Mouse (Mus musculus) CH12F3 (cell line): ENCODE measurements around the gene Slc44a3.

Experiments used
- in situ Hi-C: fragments of 300-500 bp; cut with MboI; formaldehyde crosslinking; loops from 2 replicates; pipeline ENCODE4 v1.14.3; 2020; ENCODE audit warnings: low sequenced_read_pairs

The Slc44a3 gene

GRCm38 (mm10) chr3:121532176-121532575 lies at the start of gene Slc44a3:
Slc44a3 (minus strand) TSS chr3:121532404.
- in situ Hi-C loops = loop anchor here (25.0 kb wide), 1 partner anchor 605 kb away; no protein-coding TSS in a partner anchor

- in situ Hi-C loops = no loop called here
Measured at GRCm38 (mm10) chr3:121579880-121580549, 47.8 kb upstream of the Slc44a3 start.

- in situ Hi-C loops = no loop called here
Measured at GRCm38 (mm10) chr3:121579402-121579801, 47.2 kb upstream of the Slc44a3 start.

- in situ Hi-C loops = no loop called here
Measured at GRCm38 (mm10) chr3:121578706-121579105, 46.5 kb upstream of the Slc44a3 start.

- in situ Hi-C loops = no loop called here
Measured at GRCm38 (mm10) chr3:121577641-121578040, 45.4 kb upstream of the Slc44a3 start.

- in situ Hi-C loops = no loop called here
Measured at GRCm38 (mm10) chr3:121577032-121577591, 44.9 kb upstream of the Slc44a3 start.

GRCm38 (mm10) chr3:121576367-121576766 lies 44.2 kb upstream of the Slc44a3 start:
- in situ Hi-C loops = no loop called here

- in situ Hi-C loops = no loop called here
Measured at GRCm38 (mm10) chr3:121574386-121574785, 42.2 kb upstream of the Slc44a3 start.

GRCm38 (mm10) chr3:121573858-121574257 lies 41.7 kb upstream of the Slc44a3 start:
- in situ Hi-C loops = no loop called here

GRCm38 (mm10) chr3:121571491-121571890 lies 39.3 kb upstream of the Slc44a3 start:
- in situ Hi-C loops = no loop called here

- in situ Hi-C loops = no loop called here
Measured at GRCm38 (mm10) chr3:121570623-121571022, 38.4 kb upstream of the Slc44a3 start.

- in situ Hi-C loops = no loop called here
Measured at GRCm38 (mm10) chr3:121569767-121570166, 37.6 kb upstream of the Slc44a3 start.

GRCm38 (mm10) chr3:121569004-121569403 lies 36.8 kb upstream of the Slc44a3 start:
- in situ Hi-C loops = no loop called here

GRCm38 (mm10) chr3:121567904-121568303 lies 35.7 kb upstream of the Slc44a3 start:
- in situ Hi-C loops = no loop called here

- in situ Hi-C loops = no loop called here
Measured at GRCm38 (mm10) chr3:121567337-121567900, 35.2 kb upstream of the Slc44a3 start.

- in situ Hi-C loops = no loop called here
Measured at GRCm38 (mm10) chr3:121566901-121567300, 34.7 kb upstream of the Slc44a3 start.

GRCm38 (mm10) chr3:121561803-121562202 lies 29.6 kb upstream of the Slc44a3 start:
- in situ Hi-C loops = no loop called here

GRCm38 (mm10) chr3:121560115-121560865 lies 28.1 kb upstream of the Slc44a3 start:
- in situ Hi-C loops = no loop called here

GRCm38 (mm10) chr3:121559406-121560114 lies 27.4 kb upstream of the Slc44a3 start:
- in situ Hi-C loops = no loop called here

GRCm38 (mm10) chr3:121558861-121559260 lies 26.7 kb upstream of the Slc44a3 start:
- in situ Hi-C loops = no loop called here

- in situ Hi-C loops = no loop called here
Measured at GRCm38 (mm10) chr3:121556304-121556703, 24.1 kb upstream of the Slc44a3 start.
